Mouse (Mus musculus) regulatory T cell (primary cell): ENCODE data around the gene Mpp3.

Experiments used
- in situ Hi-C: fragments of 300-600 bp; cut with MboI, MseI; formaldehyde crosslinking; loops from one replicate; pipeline ENCODE4 v1.15.1; 2025; ENCODE audit warnings: high pct_unique_total_duplicates

Gene Mpp3

DNA sequence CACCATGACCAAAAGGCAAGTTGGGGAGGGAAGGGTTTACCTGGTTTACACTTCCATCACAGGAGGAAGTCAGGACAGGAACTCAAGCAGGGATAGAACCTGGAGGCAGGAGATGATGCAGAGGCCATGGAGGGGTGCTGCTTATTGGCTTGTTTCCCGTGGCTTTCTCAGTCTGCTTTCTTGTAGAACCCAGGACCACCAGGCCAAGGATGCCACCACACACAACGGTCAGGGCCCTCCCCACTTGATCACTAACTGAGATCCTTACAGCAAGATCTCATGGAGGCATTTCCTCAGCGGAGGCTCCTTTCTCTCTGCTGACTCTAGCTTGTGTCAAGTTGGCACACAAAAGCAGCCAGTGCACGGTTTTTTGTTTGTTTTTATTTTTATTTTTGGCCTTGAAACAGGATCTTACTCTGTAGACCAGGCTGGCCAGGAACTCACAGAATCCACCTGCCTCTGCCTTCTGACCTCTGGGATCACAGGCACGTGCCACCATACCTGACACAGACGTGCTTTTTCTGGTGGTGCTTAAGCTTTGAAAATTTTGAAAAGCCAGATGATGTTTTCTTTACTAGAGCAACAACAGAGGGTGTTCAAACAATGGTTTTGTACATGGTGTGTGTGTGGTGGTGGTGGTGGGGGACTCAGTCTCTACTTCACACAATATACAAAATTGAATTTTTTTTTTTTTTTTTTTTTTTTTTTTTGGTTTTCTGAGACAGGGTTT is at the start of gene Mpp3:
Gene Mpp3 (minus strand): TSS at position 375 of the 730 bp plus-strand sequence.
- in situ Hi-C loops = no loop called here

DNA sequence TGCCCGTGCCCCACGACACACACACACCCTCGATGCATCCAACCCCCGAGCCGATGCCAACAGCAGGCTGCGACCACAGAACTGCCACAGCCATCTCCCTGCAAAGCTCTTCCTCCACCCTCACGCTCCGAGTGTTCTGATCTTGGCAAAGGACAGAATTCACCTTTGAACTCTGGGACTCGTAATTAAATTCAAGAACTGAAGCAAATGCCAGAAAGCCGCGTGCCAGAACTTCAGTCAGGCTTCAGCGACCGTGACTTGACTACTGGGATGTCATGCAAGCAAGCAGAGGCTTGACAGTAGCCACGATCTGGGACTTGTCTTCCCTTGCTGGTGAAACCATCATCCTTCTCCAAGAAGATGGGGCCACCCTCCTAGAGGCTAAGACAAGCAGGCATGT is 45.5 kb upstream of the Mpp3 start:
- in situ Hi-C loops = no loop called here

GRCm38 (mm10) chr11:102072729-102073128 is 44.5 kb upstream of the Mpp3 start:
- in situ Hi-C loops = no loop called here

DNA sequence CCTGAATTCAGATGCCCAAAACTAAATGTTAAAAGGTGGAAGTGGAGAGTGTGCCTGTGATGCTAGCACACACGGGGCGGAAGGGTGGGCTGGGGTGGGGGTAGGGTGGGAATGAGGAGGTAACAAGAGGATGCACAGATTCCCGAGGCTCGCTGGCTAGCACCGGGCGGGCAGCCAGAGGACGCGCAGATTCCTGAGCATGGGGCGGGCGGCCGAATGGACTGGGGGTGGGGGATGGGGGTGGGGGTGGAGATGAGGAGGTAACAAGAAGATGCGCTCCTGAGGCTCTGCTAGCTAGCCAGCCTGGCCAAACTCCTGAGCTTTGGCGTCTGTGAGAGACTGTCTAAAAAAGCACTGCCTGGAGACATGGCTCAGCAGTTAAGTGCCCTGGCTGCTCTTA is 42.2 kb upstream of the Mpp3 start:
- in situ Hi-C loops = no loop called here

DNA sequence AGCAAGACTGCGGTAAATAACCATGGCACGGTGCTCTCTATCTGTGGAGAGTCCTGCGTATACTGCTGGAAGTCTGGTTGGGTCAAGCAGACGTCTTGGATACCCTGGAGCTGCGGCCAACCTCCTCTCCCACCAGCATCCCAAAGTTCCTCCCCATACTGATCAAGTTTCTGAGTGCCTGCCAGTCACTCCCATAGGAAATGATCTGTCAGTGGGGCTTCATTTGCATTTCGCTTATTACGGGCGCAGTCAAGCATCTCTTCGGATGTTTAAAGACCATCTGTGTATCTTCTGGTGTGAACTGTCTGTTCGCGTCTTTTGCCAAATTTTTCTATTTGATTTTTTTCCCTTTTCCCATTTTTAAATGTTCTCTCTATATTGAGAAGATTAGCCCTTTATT is 41.4 kb upstream of the Mpp3 start:
- in situ Hi-C loops = loop anchor here (5.0 kb wide), 1 partner anchor 68 kb away; no protein-coding TSS in a partner anchor

- in situ Hi-C loops = loop anchor here (5.0 kb wide), 1 partner anchor 68 kb away; no protein-coding TSS in a partner anchor
Measured at GRCm38 (mm10) chr11:102068969-102069368, 40.7 kb upstream of the Mpp3 start.

DNA sequence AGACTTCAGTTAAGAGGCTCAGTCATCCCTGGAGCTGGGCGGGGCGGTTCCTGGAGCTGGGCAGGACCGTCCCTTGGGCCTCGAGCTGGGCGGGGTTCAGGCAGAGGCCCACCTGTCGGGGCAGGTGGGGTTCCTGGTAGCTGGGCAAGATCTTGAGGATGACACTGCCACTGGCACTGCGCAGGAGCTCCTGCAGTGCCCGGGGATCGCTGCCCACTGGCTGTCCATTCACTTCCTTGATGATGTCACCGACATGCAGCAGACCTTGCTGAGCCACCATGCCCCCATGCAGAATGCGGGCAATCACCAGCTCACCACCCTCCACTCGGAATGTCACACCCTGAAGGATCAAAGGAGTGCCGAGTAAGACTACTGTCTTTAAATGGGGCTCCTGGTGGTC is 34.8 kb upstream of the Mpp3 start:
- in situ Hi-C loops = no loop called here

- in situ Hi-C loops = no loop called here
Measured at GRCm38 (mm10) chr11:102061941-102062473, 33.7 kb upstream of the Mpp3 start.

DNA sequence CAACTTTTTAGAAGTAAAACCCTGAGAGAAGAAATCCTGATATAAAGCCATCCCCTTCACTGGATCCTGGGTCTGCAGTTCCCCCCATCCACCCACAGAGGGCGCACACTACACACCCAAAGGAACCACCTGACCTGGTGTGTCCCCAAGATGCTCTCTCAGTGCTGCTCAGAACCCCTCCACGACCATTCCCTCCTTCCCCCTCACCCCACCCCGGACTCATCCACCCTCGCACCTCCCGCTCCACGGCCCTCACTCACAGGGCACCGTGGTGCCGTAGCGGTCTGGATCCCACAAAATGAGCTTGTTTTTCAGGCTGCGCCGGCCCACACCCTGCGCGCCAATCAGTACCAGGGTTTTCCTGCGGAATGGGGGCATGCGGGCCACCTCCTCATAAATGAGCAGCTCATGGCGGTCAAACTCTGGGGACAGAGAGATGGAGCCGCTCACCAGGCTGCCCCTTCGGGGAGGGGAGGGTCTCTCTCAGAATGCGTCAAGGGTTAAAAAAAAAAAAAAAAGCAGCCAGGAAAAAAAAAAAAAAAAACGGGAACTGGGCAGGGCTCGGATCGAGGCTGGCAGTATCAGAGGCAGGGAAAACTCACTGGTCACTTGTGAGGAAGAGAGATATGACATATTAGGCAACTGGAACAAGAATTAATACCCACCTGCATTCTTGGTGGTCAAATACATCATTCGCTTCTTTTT is 33.1 kb upstream of the Mpp3 start:
- in situ Hi-C loops = no loop called here

GRCm38 (mm10) chr11:102053847-102054246 is 25.6 kb upstream of the Mpp3 start:
- in situ Hi-C loops = no loop called here

DNA sequence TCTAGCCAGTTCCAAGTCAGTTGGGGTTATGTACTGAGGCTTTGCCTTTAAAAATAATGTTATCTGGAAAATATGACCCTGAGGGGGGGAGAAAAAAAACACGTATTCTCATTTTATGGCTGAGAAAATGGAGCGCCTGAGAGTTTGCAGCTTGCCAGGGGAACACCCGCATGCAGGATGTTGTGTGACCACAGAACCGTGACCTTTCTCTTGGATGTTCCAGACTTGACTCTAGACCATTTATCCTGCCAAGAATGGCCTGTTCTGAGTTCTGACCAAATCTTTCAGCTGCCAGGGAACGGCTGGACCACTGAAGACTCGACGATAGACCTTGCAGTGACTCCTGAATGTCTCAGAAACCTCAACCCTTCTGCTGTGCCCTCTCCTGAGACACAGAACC is 24.9 kb upstream of the Mpp3 start:
- in situ Hi-C loops = no loop called here

DNA sequence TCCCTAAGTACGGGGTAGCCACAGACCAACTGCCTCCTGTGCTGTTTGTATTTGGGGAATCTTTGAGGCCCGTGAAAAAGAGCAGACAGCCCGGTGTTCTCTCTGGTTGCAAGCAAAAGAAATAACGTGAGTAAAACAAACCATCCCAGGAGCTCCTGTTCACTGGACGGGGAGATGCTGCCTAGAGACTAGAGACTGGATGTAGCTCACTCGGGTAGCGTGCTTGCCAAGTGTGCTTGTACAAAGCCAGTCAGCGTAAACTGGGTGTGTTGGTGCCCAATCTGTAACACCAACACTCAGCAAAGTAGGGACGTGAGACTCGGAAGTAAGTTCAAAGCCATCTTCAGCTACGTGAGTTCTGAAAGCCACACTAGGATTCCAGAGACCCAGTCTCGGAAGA is 24.4 kb upstream of the Mpp3 start:
- in situ Hi-C loops = no loop called here

GRCm38 (mm10) chr11:102051954-102052353 is 23.7 kb upstream of the Mpp3 start:
- in situ Hi-C loops = no loop called here

GRCm38 (mm10) chr11:102051541-102051940 is 23.3 kb upstream of the Mpp3 start:
- in situ Hi-C loops = no loop called here

- in situ Hi-C loops = no loop called here
Measured at GRCm38 (mm10) chr11:102049875-102050482, 21.7 kb upstream of the Mpp3 start.

DNA sequence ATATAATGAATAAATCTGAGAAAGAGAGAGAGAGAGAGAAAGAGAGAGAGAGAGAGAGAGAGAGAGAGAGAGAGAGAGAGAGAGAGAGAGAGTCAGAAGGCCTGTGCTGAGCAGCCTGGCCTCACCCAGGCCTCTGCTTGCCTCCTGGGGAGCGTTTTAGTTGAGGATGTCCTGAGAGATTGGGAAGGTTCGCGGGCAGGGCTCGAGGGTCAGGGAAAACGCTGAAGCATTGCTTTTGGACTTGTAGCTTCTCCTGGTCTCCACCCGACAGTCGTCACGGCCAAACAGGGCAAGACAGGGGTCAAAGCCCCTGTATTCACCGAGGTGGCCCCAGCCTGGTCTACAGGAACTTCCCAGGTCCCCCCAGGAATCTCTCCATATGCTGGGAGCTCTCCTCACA is 18.3 kb upstream of the Mpp3 start:
- in situ Hi-C loops = no loop called here

GRCm38 (mm10) chr11:102044691-102045212 is 16.5 kb upstream of the Mpp3 start:
- in situ Hi-C loops = no loop called here

GRCm38 (mm10) chr11:102043381-102043780 is 15.1 kb upstream of the Mpp3 start:
- in situ Hi-C loops = no loop called here

DNA sequence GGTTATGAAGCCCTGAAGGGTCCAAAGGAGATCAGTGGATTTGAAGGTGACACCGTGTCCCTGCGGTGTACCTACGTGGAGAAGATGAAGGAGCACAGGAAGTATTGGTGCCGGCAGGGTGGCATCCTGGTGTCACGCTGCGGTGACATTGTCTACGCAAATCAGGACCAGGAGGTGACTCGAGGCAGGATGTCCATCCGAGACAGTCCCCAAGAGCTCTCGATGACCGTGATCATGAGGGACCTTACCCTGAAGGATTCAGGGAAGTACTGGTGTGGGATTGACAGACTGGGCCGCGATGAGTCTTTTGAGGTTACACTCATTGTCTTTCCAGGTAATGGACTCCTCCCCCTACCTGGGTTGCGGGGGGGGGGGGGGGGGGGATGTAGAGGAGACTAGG is 14.7 kb upstream of the Mpp3 start:
- in situ Hi-C loops = no loop called here

DNA sequence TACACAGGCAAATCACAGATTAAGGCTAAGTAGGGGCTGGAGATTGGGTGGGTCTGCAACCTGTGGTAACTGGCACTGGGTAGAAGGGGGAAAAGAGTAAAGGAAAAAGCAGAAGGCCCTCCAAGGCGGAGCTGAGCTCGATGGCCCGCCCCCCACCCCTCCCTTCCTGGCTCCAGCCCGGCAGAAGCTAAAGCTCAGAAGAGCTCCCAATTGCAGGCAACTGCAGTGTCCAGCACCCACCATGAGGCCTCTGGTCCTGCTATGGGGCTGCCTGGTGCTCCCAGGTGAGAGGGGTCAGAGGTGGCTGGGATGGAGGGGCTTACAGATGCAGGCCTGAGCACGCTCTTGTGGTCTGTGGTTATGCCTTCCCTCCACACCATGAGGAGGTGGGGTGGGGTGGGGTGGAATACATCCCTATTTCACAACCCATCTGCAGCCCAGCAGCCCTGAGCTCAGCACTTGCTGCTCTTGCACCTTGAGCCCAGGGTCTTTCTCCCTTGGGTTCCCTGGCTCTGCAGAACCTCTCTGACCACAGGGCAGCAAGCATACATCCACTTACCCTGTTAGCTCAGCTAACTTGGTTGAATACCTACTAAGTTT is 13.2 kb upstream of the Mpp3 start, which contains the start of gene Cd300lg:
Gene Cd300lg (plus strand): TSS at position 160 of the 600 bp plus-strand sequence.
- in situ Hi-C loops = no loop called here

DNA sequence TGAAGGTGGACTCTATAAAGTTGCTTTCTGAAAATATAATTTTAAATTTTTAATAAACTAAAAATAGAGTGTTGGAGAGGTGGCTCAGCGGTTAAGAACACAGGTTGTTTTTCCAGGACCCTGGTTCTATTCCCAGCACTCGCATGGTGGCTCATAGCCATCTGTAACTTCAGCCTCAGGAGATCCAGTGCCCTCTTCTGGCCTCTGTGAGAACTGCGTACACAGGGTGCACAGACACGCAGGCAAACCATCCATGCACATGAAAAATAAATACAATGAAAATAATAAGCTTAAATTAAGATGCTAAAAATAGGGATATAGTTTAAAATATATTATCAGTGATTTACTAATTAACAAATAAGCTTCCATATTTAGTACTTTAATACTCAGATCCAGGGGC is 12.4 kb upstream of the Mpp3 start:
- in situ Hi-C loops = no loop called here

GRCm38 (mm10) chr11:102040138-102040524 is 11.9 kb upstream of the Mpp3 start:
- in situ Hi-C loops = no loop called here
